ENCODE assay signal across 9 mouse cellular contexts in the genomic region with DNA sequence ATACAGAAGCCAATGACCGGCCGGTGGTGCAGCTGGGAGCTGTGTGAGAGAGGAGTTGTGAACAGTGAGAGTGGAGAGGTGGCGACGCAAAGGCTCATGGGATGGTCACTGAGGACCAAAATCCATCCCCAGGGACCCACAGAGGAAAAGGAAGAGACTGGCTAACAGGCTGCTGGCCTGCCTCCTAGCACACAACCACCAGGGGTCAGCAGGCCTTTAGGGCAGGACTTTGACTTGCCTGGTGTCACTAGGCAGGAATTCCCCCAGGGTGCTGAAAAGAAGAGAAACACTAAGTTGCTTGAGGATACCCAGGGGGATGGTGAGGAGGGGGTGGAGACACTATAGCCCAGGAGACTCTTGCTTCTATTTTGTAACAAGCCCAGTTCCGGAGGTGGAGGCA. TPM values are rescaled to one million over a fixed set of nuclear protein-coding genes. Genes with fewer than 3 reads are reported as not detected.
DNase-seq lines count a peak whose midpoint lies in the region; ATAC-seq and TF ChIP-seq lines count a peak whose summit lies in the region.
"Had no signal": no experiment of that assay in that cellular context is flagged by ENCODE, and none has a peak within 500 bp of the region (broad histone marks: within the 10 kb centered on the region; RNA-seq: fewer than 3 reads in every experiment).

No protein-coding gene starts in this region.

- no peaks in the 10 kb centered on the region for H3K9me3 ChIP-seq in hindbrain, embryonic 10.5 days
- H3K9me3 ChIP-seq in hindbrain, embryonic 16.5 days (ENCODE audit: control insufficient read depth, low read length): no peaks in the 10 kb centered on the region
- no peaks in the 10 kb centered on the region for H3K9me3 ChIP-seq in E14TG2a.4 (ENCODE audit: low read length)
- no peaks in the 10 kb centered on the region for H3K9me3 ChIP-seq in lung, embryonic 15.5 days
- H3K9me3 ChIP-seq: limb, embryonic 15.5 days had no signal

- peaks cover 24% of the 10 kb centered on the region for H3K4me1 ChIP-seq in hindbrain, embryonic 10.5 days (replicated peaks)
- H3K4me1 ChIP-seq in hindbrain, embryonic 16.5 days (ENCODE audit: control insufficient read depth, insufficient read depth, low read depth, low read length): peaks cover 10% of the 10 kb centered on the region
- peaks cover 54% of the 10 kb centered on the region for H3K4me1 ChIP-seq in E14TG2a.4 (replicated peaks; ENCODE audit: low read depth, low read length)
- peaks cover 14% of the 10 kb centered on the region for H3K4me1 ChIP-seq in lung, embryonic 15.5 days

- no peak overlapping the region for H3K27ac ChIP-seq in hindbrain, embryonic 10.5 days
- no peak overlapping the region for H3K27ac ChIP-seq in hindbrain, embryonic 16.5 days (ENCODE audit: low read depth, low read length)
- no peak overlapping the region for H3K27ac ChIP-seq in lung, embryonic 15.5 days
- H3K27ac ChIP-seq: limb, embryonic 15.5 days had no signal

- TF ChIP-seq CTCF in E14TG2a.4 (conservative IDR thresholded peaks at IDR 0.05; ENCODE audit: low read length): peak; percentile 39

- no peak overlapping the region for H3K9ac ChIP-seq in hindbrain, embryonic 16.5 days (ENCODE audit: low read depth, low read length)
- no peak overlapping the region for H3K9ac ChIP-seq in lung, embryonic 15.5 days
- H3K9ac ChIP-seq: limb, embryonic 15.5 days had no signal

- WGBS in hindbrain, embryonic 10.5 days: 13% methylated on average over 5 of the region's 5 CpGs
- WGBS in hindbrain, embryonic 16.5 days: 30% methylated on average over 5 of the region's 5 CpGs
- 24% methylated on average over 5 of the region's 5 CpGs for WGBS in lung, embryonic 15.5 days

- ATAC-seq in hindbrain, embryonic 16.5 days: no peak
- peak; percentile 9; the same call in 1 of the 2 replicates for ATAC-seq in lung, embryonic 15.5 days (ENCODE audit: borderline replicate concordance, extremely low read depth, low FRiP score, low TSS enrichment)

- DNase-seq in hindbrain, embryonic 10.5 days (ENCODE audit: low spot score): peak; percentile 53
- peak; percentile 50 for DNase-seq in c-Kit-positive CD71-positive TER-119-positive erythroid progenitor cells, embryonic 14.5 days (ENCODE audit: low spot score)
- DNase-seq in heart, postnatal 25 days (ENCODE audit: low spot score): peak; percentile 29
- no peak for DNase-seq in ovary, adult 18-20 months (ENCODE audit: low spot score)
- no peak for DNase-seq in frontal cortex, postnatal 25 days (ENCODE audit: low spot score in 2 of 2)

- H3K4me3 ChIP-seq in hindbrain, embryonic 10.5 days: no peak overlapping the region
- H3K4me3 ChIP-seq in hindbrain, embryonic 16.5 days (ENCODE audit: low read length): no peak overlapping the region
- no peak overlapping the region for H3K4me3 ChIP-seq in E14TG2a.4 (replicated peaks; ENCODE audit: low read length)
- no peak overlapping the region for H3K4me3 ChIP-seq in lung, embryonic 15.5 days
- H3K4me3 ChIP-seq: limb, embryonic 15.5 days had no signal

- intact Hi-C loops in heart, postnatal 25 days (cut with DNase I): no loop called here

- H3K27me3 ChIP-seq in hindbrain, embryonic 10.5 days (ENCODE audit: insufficient read depth, poor library complexity, severe bottlenecking): peaks cover 44% of the 10 kb centered on the region
- 0 out of 2 replicates have a peak, but pooled peaks cover 8% of the 10 kb centered on the region for H3K27me3 ChIP-seq in hindbrain, embryonic 16.5 days (replicated peaks; ENCODE audit: control insufficient read depth, insufficient read depth, low read length)
- peaks cover 28% of the 10 kb centered on the region for H3K27me3 ChIP-seq in E14TG2a.4 (ENCODE audit: insufficient read depth, low read length)
- H3K27me3 ChIP-seq in lung, embryonic 15.5 days: peaks cover 23% of the 10 kb centered on the region; the same call in 1 of the 2 replicates

- peaks cover 52% of the 10 kb centered on the region for H3K36me3 ChIP-seq in hindbrain, embryonic 10.5 days
- H3K36me3 ChIP-seq in hindbrain, embryonic 16.5 days (ENCODE audit: control insufficient read depth, insufficient read depth, low read length): peaks cover 41% of the 10 kb centered on the region
- peaks cover 48% of the 10 kb centered on the region for H3K36me3 ChIP-seq in E14TG2a.4 (ENCODE audit: insufficient read depth, low read length)
- peaks cover 42% of the 10 kb centered on the region for H3K36me3 ChIP-seq in lung, embryonic 15.5 days

- H3K4me2 ChIP-seq in hindbrain, embryonic 16.5 days (ENCODE audit: low read length): no peak overlapping the region
- H3K4me2 ChIP-seq in lung, embryonic 15.5 days: peak overlapping the region; percentile 97
- H3K4me2 ChIP-seq: limb, embryonic 15.5 days had no signal

RNA-seq across cellular contexts. Expression of a gene that starts 2.0 kb away (rescaled TPM):
- polyA plus RNA-seq in hindbrain, embryonic 10.5 days (2016; fragmentation: Nextera tagmentation; extraction: Ambion mirVana): 3.5 and 4.6 TPM in 2 replicates
- 12.9 and 14.7 TPM in 2 replicates for polyA plus RNA-seq in hindbrain, embryonic 16.5 days (2015; fragmentation: Nextera tagmentation; extraction: Ambion mirVana)
- total RNA-seq in heart, postnatal 25 days (2021): under 1 TPM; 0.59 to 0.83 TPM
- 9.8 and 10.6 TPM in 2 replicates for polyA plus RNA-seq in lung, embryonic 15.5 days (2015; fragmentation: Nextera tagmentation; extraction: Ambion mirVana)

RNA-seq across cellular contexts. Expression of a gene that starts 7.5 kb away (rescaled TPM):
- 498 and 516 TPM in 2 replicates for polyA plus RNA-seq in hindbrain, embryonic 10.5 days (2016; fragmentation: Nextera tagmentation; extraction: Ambion mirVana)
- 362 and 376 TPM in 2 replicates for polyA plus RNA-seq in hindbrain, embryonic 16.5 days (2015; fragmentation: Nextera tagmentation; extraction: Ambion mirVana)
- total RNA-seq in heart, postnatal 25 days (2021): 100 to 1,000 TPM; 144 to 157 TPM
- polyA plus RNA-seq in lung, embryonic 15.5 days (2015; fragmentation: Nextera tagmentation; extraction: Ambion mirVana): 655 and 682 TPM in 2 replicates

RNA-seq across cellular contexts. Expression of a gene that starts 58.8 kb away (rescaled TPM):
- polyA plus RNA-seq in hindbrain, embryonic 10.5 days (2016; fragmentation: Nextera tagmentation; extraction: Ambion mirVana): 128 and 136 TPM in 2 replicates
- polyA plus RNA-seq in hindbrain, embryonic 16.5 days (2015; fragmentation: Nextera tagmentation; extraction: Ambion mirVana): 73.5 and 77.2 TPM in 2 replicates
- total RNA-seq in heart, postnatal 25 days (2021): 10 to 100 TPM; 27.6 to 30.4 TPM
- 117 and 126 TPM in 2 replicates for polyA plus RNA-seq in lung, embryonic 15.5 days (2015; fragmentation: Nextera tagmentation; extraction: Ambion mirVana)

RNA-seq across cellular contexts. Expression of a gene that starts 58.9 kb away (rescaled TPM):
- polyA plus RNA-seq in hindbrain, embryonic 10.5 days (2016; fragmentation: Nextera tagmentation; extraction: Ambion mirVana): 138 and 149 TPM in 2 replicates
- 64.0 and 69.2 TPM in 2 replicates for polyA plus RNA-seq in hindbrain, embryonic 16.5 days (2015; fragmentation: Nextera tagmentation; extraction: Ambion mirVana)
- total RNA-seq in heart, postnatal 25 days (2021): 10 to 100 TPM; 62.4 to 64.9 TPM
- polyA plus RNA-seq in lung, embryonic 15.5 days (2015; fragmentation: Nextera tagmentation; extraction: Ambion mirVana): 148 and 149 TPM in 2 replicates

Comparison
In these comparisons a context has a peak if more than half of its experiments do, and no peak if none do; other contexts are left out.
1. DNase-seq: peak in hindbrain, embryonic 10.5 days (single experiment), c-Kit-positive CD71-positive TER-119-positive erythroid progenitor cells, embryonic 14.5 days (single experiment) and heart, postnatal 25 days (single experiment); none in ovary, adult 18-20 months (single experiment) and frontal cortex, postnatal 25 days (0 of 2).